Mouse (Mus musculus) forebrain, embryonic 14.5 days (tissue): ENCODE data around the gene Vmn1r130. TPM values are rescaled to one million over a fixed set of nuclear protein-coding genes. Genes with fewer than 3 reads are reported as not detected.
"Not testable (repeated sequence)": the region's sequence is repeated elsewhere in the genome, so short reads cannot be mapped to it uniquely, and the experiment has no call there.

Experiments used
- ATAC-seq: fragments of 200-750 bp; cut with Nextera tagmentation; 2 replicates; pipeline ENCODE4 v1.8.0; 2017; ENCODE audit warnings: mild to moderate bottlenecking, moderate library complexity
- DNase-seq: peaks from one replicate; pipeline ENCODE4 v3.0.0-alpha.2; 2015; ENCODE audit warnings: low spot score
- H3K27ac ChIP-seq: fragments of 300-500 bp; sonication (generic); 2 replicates; pipeline ENCODE4 v1.5.1; 2014; ENCODE audit warnings: low read depth, mild to moderate bottlenecking, control low read depth, low read length, moderate library complexity
- H3K27me3 ChIP-seq: fragments of 300-500 bp; sonication (generic); replicated peaks from 2 replicates; pipeline ENCODE4 v1.6.1; 2014; ENCODE audit warnings: low read length, control low read depth, mixed read lengths; ENCODE audit not compliant: control insufficient read depth, insufficient read depth
- H3K36me3 ChIP-seq: fragments of 300-500 bp; sonication (generic); 2 replicates; pipeline ENCODE4 v1.6.1; 2014; ENCODE audit warnings: low read length, control low read depth; ENCODE audit not compliant: control insufficient read depth, insufficient read depth
- H3K4me1 ChIP-seq: fragments of 300-500 bp; sonication (generic); 2 replicates; pipeline ENCODE4 v1.6.1; 2014; ENCODE audit warnings: antibody characterized with exemption, low read length, control low read depth; ENCODE audit not compliant: control insufficient read depth, insufficient read depth
- H3K4me2 ChIP-seq: fragments of 300-500 bp; sonication (generic); 2 replicates; pipeline ENCODE4 v1.6.1; 2014; ENCODE audit warnings: mild to moderate bottlenecking, control low read depth, low read length
- H3K4me3 ChIP-seq: fragments of 300-500 bp; sonication (generic); 2 replicates; pipeline ENCODE4 v1.5.1; 2014; ENCODE audit warnings: low read depth, low read length, control low read depth
- H3K9ac ChIP-seq: fragments of 300-500 bp; sonication (generic); 2 replicates; pipeline ENCODE4 v1.6.1; 2014; ENCODE audit warnings: mild to moderate bottlenecking, low read length, control low read depth, moderate library complexity
- H3K9me3 ChIP-seq: fragments of 300-500 bp; sonication (generic); replicated peaks from 2 replicates; pipeline ENCODE4 v1.6.1; 2016; ENCODE audit warnings: low read length, control low read depth, mixed read lengths; ENCODE audit not compliant: control insufficient read depth
- WGBS: fragments of 180-500 bp; shearing (Covaris S2); extraction: QIAGEN DNeasy Blood & Tissue Kit; methylation state at CpG from one replicate; pipeline ENCODE4 v1.1.7; 2014; 5-methylcytosine and 5-hydroxymethylcytosine counted together
- polyA plus RNA-seq: library from polyadenylated mRNA; unstranded; fragments of >200 nt; fragmentation: Nextera tagmentation; extraction: Ambion mirVana; gene quantifications from 2 replicates; pipeline ENCODE4 v1.2.1, GENCODE M21; 2014

Vmn1r130 gene
- polyA plus RNA-seq, result not detected in 2 replicates

GRCm38 (mm10) chr7:21511480-21511879, at the start of gene Vmn1r130:
Gene Vmn1r130, plus strand, starts transcription at chr7:21511780.
- DNase-seq, H3K4me1 ChIP-seq, ATAC-seq, H3K36me3 ChIP-seq, H3K27ac ChIP-seq, H3K27me3 ChIP-seq, H3K4me2 ChIP-seq, H3K4me3 ChIP-seq, H3K9me3 ChIP-seq, H3K9ac ChIP-seq: not testable (repeated sequence)
- WGBS, result no CpG with 5 or more reads among the region's 3 CpGs

GRCm38 (mm10) chr7:21545990-21546389, 34.4 kb downstream of the Vmn1r130 start, which contains the start of gene Vmn1r131:
Gene Vmn1r131, minus strand, starts transcription at chr7:21546090.
- not testable (repeated sequence) for H3K4me2 ChIP-seq, DNase-seq, H3K4me3 ChIP-seq, H3K9me3 ChIP-seq, H3K27me3 ChIP-seq, H3K27ac ChIP-seq, H3K4me1 ChIP-seq, ATAC-seq, H3K36me3 ChIP-seq, H3K9ac ChIP-seq
- no CpG with 5 or more reads among the region's 2 CpGs for WGBS

Other genes with a start within 250 kb of the Vmn1r130 start
- gene Vmn1r125, start 239.6 kb upstream of the Vmn1r130 start, polyA plus RNA-seq, result not detected in 2 replicates
- gene Vmn1r126, start 210.3 kb upstream of the Vmn1r130 start, polyA plus RNA-seq, result not detected in 2 replicates
- not detected in 2 replicates for gene Vmn1r127, start 191.9 kb upstream of the Vmn1r130 start, polyA plus RNA-seq
- not detected in 2 replicates for gene Vmn1r128, start 162.4 kb upstream of the Vmn1r130 start, polyA plus RNA-seq
- not detected in 2 replicates for gene Vmn1r129, start 150.5 kb upstream of the Vmn1r130 start, polyA plus RNA-seq
- not detected in 2 replicates for gene Gm6882, start 79.0 kb upstream of the Vmn1r130 start, polyA plus RNA-seq
- gene Vmn1r131, start 34.3 kb downstream of the Vmn1r130 start, polyA plus RNA-seq, result not detected in 2 replicates
- gene Vmn1r132, start 102.3 kb downstream of the Vmn1r130 start, polyA plus RNA-seq, result not detected in 2 replicates
- gene Gm4175, start 249.7 kb downstream of the Vmn1r130 start, polyA plus RNA-seq, result not detected in 2 replicates